Mouse (Mus musculus) stomach, embryonic 15.5 days (tissue): Measurements from ENCODE around the gene Fars2. TPM values are rescaled to one million over a fixed set of nuclear protein-coding genes. Genes with fewer than 3 reads are reported as not detected.

ENCODE experiments used
- ATAC-seq: fragments of 200-750 bp; cut with Nextera tagmentation; 2 replicates; pipeline ENCODE4 v1.8.0; 2017; ENCODE audit warnings: low read depth, moderate number of reproducible peaks, moderate TSS enrichment; ENCODE audit not compliant: insufficient read depth, low FRiP score
- H3K27ac ChIP-seq: fragments of 300-500 bp; sonication (generic); 2 replicates; pipeline ENCODE4 v1.5.1; 2015; ENCODE audit warnings: mild to moderate bottlenecking, inconsistent platforms
- H3K27me3 ChIP-seq: fragments of 300-500 bp; sonication (generic); replicated peaks from 2 replicates; pipeline ENCODE4 v1.6.1; 2015; ENCODE audit warnings: inconsistent platforms
- H3K36me3 ChIP-seq: fragments of 300-500 bp; sonication (generic); 2 replicates; pipeline ENCODE4 v1.6.1; 2015; ENCODE audit warnings: inconsistent platforms
- H3K4me1 ChIP-seq: fragments of 300-500 bp; sonication (generic); 2 replicates; pipeline ENCODE4 v1.6.1; 2015; ENCODE audit warnings: inconsistent platforms
- H3K4me2 ChIP-seq: fragments of 300-500 bp; sonication (generic); 2 replicates; pipeline ENCODE4 v1.6.1; 2015; ENCODE audit warnings: mild to moderate bottlenecking, inconsistent platforms
- H3K4me3 ChIP-seq: fragments of 300-500 bp; sonication (generic); replicated peaks from 2 replicates; pipeline ENCODE4 v1.5.1; 2015; ENCODE audit warnings: inconsistent platforms
- H3K9ac ChIP-seq: fragments of 300-500 bp; sonication (generic); 2 replicates; pipeline ENCODE4 v1.6.1; 2015; ENCODE audit warnings: inconsistent platforms
- H3K9me3 ChIP-seq: fragments of 300-500 bp; sonication (generic); 2 replicates; pipeline ENCODE4 v1.6.1; 2016; ENCODE audit warnings: inconsistent platforms
- WGBS: fragments of 180-500 bp; shearing (Covaris S2); methylation state at CpG from one replicate; pipeline ENCODE4 v1.1.7; 2015; 5-methylcytosine and 5-hydroxymethylcytosine counted together
- polyA plus RNA-seq: library from polyadenylated mRNA; unstranded; fragments of >200 nt; fragmentation: Nextera tagmentation; extraction: Ambion mirVana; gene quantifications from 2 replicates; pipeline ENCODE4 v1.2.1, GENCODE M21; 2015

Fars2 gene
- polyA plus RNA-seq, 1 experiment from 2014 or later, result 39.5 TPM

- no peak overlapping the region for H3K4me3 ChIP-seq
- no peaks in the 10 kb centered on the region for H3K27me3 ChIP-seq
- no peak overlapping the region for H3K9ac ChIP-seq
- H3K27ac ChIP-seq, result no peak overlapping the region
- 63% methylated on average over 1 of the region's 1 CpGs for WGBS
- ATAC-seq, result no peak
- no peaks in the 10 kb centered on the region for H3K9me3 ChIP-seq
- no peak overlapping the region for H3K4me2 ChIP-seq
- H3K4me1 ChIP-seq, result no peaks in the 10 kb centered on the region
- no peaks in the 10 kb centered on the region for H3K36me3 ChIP-seq
Observed at GRCm38 (mm10) chr13:36623556-36623955, 506.3 kb downstream of the Fars2 start.

- H3K27me3 ChIP-seq, result no peaks in the 10 kb centered on the region
Observed at GRCm38 (mm10) chr13:36629154-36629553, 511.9 kb downstream of the Fars2 start.

GRCm38 (mm10) chr13:36648257-36648656 is 531.0 kb downstream of the Fars2 start:
- Histone ChIP-seq H3K9ac (no peak overlapping the region), H3K4me1 (no peaks in the 10 kb centered on the region), H3K4me2 (no peak overlapping the region), H3K27me3 (no peaks in the 10 kb centered on the region), H3K27ac (no peak overlapping the region), H3K9me3 (no peaks in the 10 kb centered on the region), H3K4me3 (no peak overlapping the region), H3K36me3 (no peaks in the 10 kb centered on the region)
- WGBS, result 35% methylated on average over 7 of the region's 7 CpGs
- no peak for ATAC-seq

More at GRCm38 (mm10) chr13:36629154-36629553, 511.9 kb downstream of the Fars2 start:
- Histone ChIP-seq H3K36me3 (no peaks in the 10 kb centered on the region), H3K9me3 (no peaks in the 10 kb centered on the region), H3K4me2 (no peak overlapping the region), H3K4me1 (no peaks in the 10 kb centered on the region), H3K4me3 (no peak overlapping the region), H3K27ac (no peak overlapping the region), H3K9ac (no peak overlapping the region)
- 51% methylated on average over 1 of the region's 1 CpGs for WGBS
- no peak for ATAC-seq

GRCm38 (mm10) chr13:36654251-36654650 is 537.0 kb downstream of the Fars2 start:
- Histone ChIP-seq H3K9me3 (no peaks in the 10 kb centered on the region), H3K27ac (no peak overlapping the region), H3K27me3 (no peaks in the 10 kb centered on the region), H3K4me1 (no peaks in the 10 kb centered on the region), H3K4me3 (no peak overlapping the region), H3K36me3 (no peaks in the 10 kb centered on the region), H3K4me2 (no peak overlapping the region), H3K9ac (no peak overlapping the region)
- 75% methylated on average over 3 of the region's 3 CpGs for WGBS
- ATAC-seq, result no peak

GRCm38 (mm10) chr13:36679345-36679744 is 562.1 kb downstream of the Fars2 start:
- Histone ChIP-seq H3K36me3 (no peaks in the 10 kb centered on the region), H3K27me3 (no peaks in the 10 kb centered on the region), H3K9me3 (no peaks in the 10 kb centered on the region), H3K4me3 (no peak overlapping the region), H3K4me2 (no peak overlapping the region), H3K4me1 (no peaks in the 10 kb centered on the region), H3K27ac (no peak overlapping the region), H3K9ac (no peak overlapping the region)
- 62% methylated on average over 1 of the region's 1 CpGs for WGBS
- no peak for ATAC-seq

GRCm38 (mm10) chr13:36680690-36681355 is 563.6 kb downstream of the Fars2 start:
- 83% methylated on average over 8 of the region's 8 CpGs for WGBS
- Histone ChIP-seq H3K9me3 (no peaks in the 10 kb centered on the region), H3K4me2 (no peak overlapping the region), H3K36me3 (no peaks in the 10 kb centered on the region), H3K27ac (no peak overlapping the region), H3K4me1 (no peaks in the 10 kb centered on the region), H3K4me3 (no peak overlapping the region), H3K27me3 (no peaks in the 10 kb centered on the region), H3K9ac (no peak overlapping the region)
- ATAC-seq, result no peak

GRCm38 (mm10) chr13:36683581-36683980 is 566.4 kb downstream of the Fars2 start:
- H3K4me3 ChIP-seq, result no peak overlapping the region
- no peaks in the 10 kb centered on the region for H3K27me3 ChIP-seq
- 55% methylated on average over 4 of the region's 4 CpGs for WGBS
- no peak overlapping the region for H3K27ac ChIP-seq
- H3K4me1 ChIP-seq, result no peaks in the 10 kb centered on the region
- no peak overlapping the region for H3K4me2 ChIP-seq
- no peaks in the 10 kb centered on the region for H3K36me3 ChIP-seq
- no peaks in the 10 kb centered on the region for H3K9me3 ChIP-seq
- no peak for ATAC-seq
- no peak overlapping the region for H3K9ac ChIP-seq

GRCm38 (mm10) chr13:36695516-36696201 is 578.4 kb downstream of the Fars2 start:
- no peak overlapping the region for H3K27ac ChIP-seq
- no peak for ATAC-seq
- WGBS, result 41% methylated on average over 7 of the region's 7 CpGs
- no peaks in the 10 kb centered on the region for H3K36me3 ChIP-seq
- H3K27me3 ChIP-seq, result no peaks in the 10 kb centered on the region
- H3K4me2 ChIP-seq, result no peak overlapping the region
- no peak overlapping the region for H3K4me3 ChIP-seq
- no peak overlapping the region for H3K9ac ChIP-seq
- H3K9me3 ChIP-seq, result no peaks in the 10 kb centered on the region
- H3K4me1 ChIP-seq, result no peaks in the 10 kb centered on the region

- H3K4me1 ChIP-seq, result no peaks in the 10 kb centered on the region
- no peaks in the 10 kb centered on the region for H3K36me3 ChIP-seq
- H3K4me2 ChIP-seq, result no peak overlapping the region
- H3K27me3 ChIP-seq, result no peaks in the 10 kb centered on the region
- H3K27ac ChIP-seq, result no peak overlapping the region
- 82% methylated on average over 8 of the region's 8 CpGs for WGBS
- H3K9me3 ChIP-seq, result no peaks in the 10 kb centered on the region
- no peak overlapping the region for H3K9ac ChIP-seq
- ATAC-seq, result no peak
- no peak overlapping the region for H3K4me3 ChIP-seq
Observed at GRCm38 (mm10) chr13:36696351-36696771, 579.1 kb downstream of the Fars2 start.

- no peaks in the 10 kb centered on the region for H3K4me1 ChIP-seq
- no peaks in the 10 kb centered on the region for H3K36me3 ChIP-seq
- no peak overlapping the region for H3K9ac ChIP-seq
- no peaks in the 10 kb centered on the region for H3K27me3 ChIP-seq
- ATAC-seq, result no peak
- no peak overlapping the region for H3K27ac ChIP-seq
- no peaks in the 10 kb centered on the region for H3K9me3 ChIP-seq
- WGBS, result 56% methylated on average over 3 of the region's 3 CpGs
- no peak overlapping the region for H3K4me3 ChIP-seq
- H3K4me2 ChIP-seq, result no peak overlapping the region
Observed at GRCm38 (mm10) chr13:36707088-36707690, 590.0 kb downstream of the Fars2 start.

GRCm38 (mm10) chr13:36714101-36714500 is 596.9 kb downstream of the Fars2 start:
- H3K9me3 ChIP-seq, result no peaks in the 10 kb centered on the region
- no peaks in the 10 kb centered on the region for H3K4me1 ChIP-seq
- no peaks in the 10 kb centered on the region for H3K27me3 ChIP-seq
- no peaks in the 10 kb centered on the region for H3K36me3 ChIP-seq
- H3K27ac ChIP-seq, result no peak overlapping the region
- no peak for ATAC-seq
- no peak overlapping the region for H3K4me2 ChIP-seq
- H3K9ac ChIP-seq, result no peak overlapping the region
- 64% methylated on average over 2 of the region's 2 CpGs for WGBS
- H3K4me3 ChIP-seq, result no peak overlapping the region

GRCm38 (mm10) chr13:36716708-36717107 is 599.5 kb downstream of the Fars2 start:
- no peaks in the 10 kb centered on the region for H3K9me3 ChIP-seq
- H3K4me3 ChIP-seq, result no peak overlapping the region
- H3K4me1 ChIP-seq, result no peaks in the 10 kb centered on the region
- no peak overlapping the region for H3K27ac ChIP-seq
- 53% methylated on average over 2 of the region's 2 CpGs for WGBS
- ATAC-seq, result no peak
- H3K36me3 ChIP-seq, result no peaks in the 10 kb centered on the region
- H3K27me3 ChIP-seq, result peaks cover 6% of the 10 kb centered on the region
- no peak overlapping the region for H3K9ac ChIP-seq
- no peak overlapping the region for H3K4me2 ChIP-seq
